Mouse (Mus musculus) neural tube, embryonic 14.5 days (tissue): Measurements from ENCODE around the gene A030014E15Rik. TPM values are rescaled to one million over a fixed set of nuclear protein-coding genes. Genes with fewer than 3 reads are reported as not detected.
"Not testable (repeated sequence)": the region's sequence is repeated elsewhere in the genome, so short reads cannot be mapped to it uniquely, and the experiment has no call there.

ENCODE experiments used
- ATAC-seq: fragments of 200-750 bp; cut with Nextera tagmentation; 2 replicates; pipeline ENCODE4 v1.8.0; 2017; ENCODE audit warnings: low read depth, mild to moderate bottlenecking, moderate TSS enrichment, moderate library complexity
- H3K27ac ChIP-seq: fragments of 300-500 bp; sonication (generic); 2 replicates; pipeline ENCODE4 v1.5.1; 2014; ENCODE audit warnings: low read depth, mild to moderate bottlenecking, control low read depth, low read length, moderate library complexity, mixed read lengths
- H3K27me3 ChIP-seq: fragments of 300-500 bp; sonication (generic); 2 replicates; pipeline ENCODE4 v1.6.1; 2014; ENCODE audit warnings: low read length; ENCODE audit not compliant: control insufficient read depth, insufficient read depth
- H3K36me3 ChIP-seq: fragments of 300-500 bp; sonication (generic); 2 replicates; pipeline ENCODE4 v1.6.1; 2014; ENCODE audit warnings: low read length, mixed read lengths; ENCODE audit not compliant: control insufficient read depth, insufficient read depth
- H3K4me1 ChIP-seq: fragments of 300-500 bp; sonication (generic); 2 replicates; pipeline ENCODE4 v1.6.1; 2014; ENCODE audit warnings: low read length; ENCODE audit not compliant: control insufficient read depth, insufficient read depth
- H3K4me2 ChIP-seq: fragments of 300-500 bp; sonication (generic); 2 replicates; pipeline ENCODE4 v1.6.1; 2014; ENCODE audit warnings: mild to moderate bottlenecking, low read depth, low read length, control low read depth
- H3K4me3 ChIP-seq: fragments of 300-500 bp; sonication (generic); 2 replicates; pipeline ENCODE4 v1.5.1; 2014; ENCODE audit warnings: low read depth, low read length, control low read depth, mixed read lengths
- H3K9ac ChIP-seq: fragments of 300-500 bp; sonication (generic); replicated peaks from 2 replicates; pipeline ENCODE4 v1.6.1; 2014; ENCODE audit warnings: low read depth, mild to moderate bottlenecking, control low read depth, low read length, mixed read lengths
- H3K9me3 ChIP-seq: fragments of 300-500 bp; sonication (generic); 2 replicates; pipeline ENCODE4 v1.6.1; 2016; ENCODE audit warnings: low read length; ENCODE audit not compliant: control insufficient read depth
- WGBS: fragments of 180-500 bp; shearing (Covaris S2); extraction: QIAGEN DNeasy Blood & Tissue Kit; methylation state at CpG from one replicate; pipeline ENCODE4 v1.1.7; 2014; 5-methylcytosine and 5-hydroxymethylcytosine counted together
- polyA plus RNA-seq: library from polyadenylated mRNA; unstranded; fragments of >200 nt; fragmentation: Nextera tagmentation; extraction: Ambion mirVana; gene quantifications from 2 replicates; pipeline ENCODE4 v1.2.1, GENCODE M21; 2014

A030014E15Rik gene
- polyA plus RNA-seq, 1 experiment from 2014 or later, result not detected

GRCm38 (mm10) chr1:82930558-82930957 is 5.8 kb downstream of the A030014E15Rik start:
- H3K4me2 ChIP-seq, H3K4me3 ChIP-seq, H3K4me1 ChIP-seq, H3K9ac ChIP-seq, H3K27me3 ChIP-seq, ATAC-seq, H3K36me3 ChIP-seq, H3K27ac ChIP-seq, H3K9me3 ChIP-seq: not testable (repeated sequence)
- WGBS, result 98% methylated on average over 2 of the region's 3 CpGs

- H3K9me3 ChIP-seq, H3K4me1 ChIP-seq, H3K4me3 ChIP-seq, H3K36me3 ChIP-seq, ATAC-seq, H3K27me3 ChIP-seq, H3K9ac ChIP-seq, H3K4me2 ChIP-seq, H3K27ac ChIP-seq: not testable (repeated sequence)
- no CpG with 5 or more reads among the region's 6 CpGs for WGBS
Measured at GRCm38 (mm10) chr1:82931326-82931725, 6.6 kb downstream of the A030014E15Rik start, which contains the start of gene Gm6217. Gene Gm6217 (minus strand): TSS chr1:82931399.

GRCm38 (mm10) chr1:82938666-82939065 is 13.9 kb downstream of the A030014E15Rik start:
- H3K4me1 ChIP-seq, result no peaks in the 10 kb centered on the region
- ATAC-seq, result no peak
- H3K4me2 ChIP-seq, result no peak overlapping the region
- H3K4me3 ChIP-seq, result no peak overlapping the region
- no peaks in the 10 kb centered on the region for H3K36me3 ChIP-seq
- H3K9me3 ChIP-seq, result no peaks in the 10 kb centered on the region
- H3K27ac ChIP-seq, result no peak overlapping the region
- 91% methylated on average over 5 of the region's 5 CpGs for WGBS
- H3K9ac ChIP-seq, result no peak overlapping the region
- no peaks in the 10 kb centered on the region for H3K27me3 ChIP-seq

GRCm38 (mm10) chr1:82942505-82942904 is 17.8 kb downstream of the A030014E15Rik start:
- H3K4me3 ChIP-seq, H3K9ac ChIP-seq, ATAC-seq, H3K27me3 ChIP-seq, H3K9me3 ChIP-seq, H3K4me2 ChIP-seq, H3K4me1 ChIP-seq, H3K27ac ChIP-seq, H3K36me3 ChIP-seq: not testable (repeated sequence)
- WGBS, result 93% methylated on average over 1 of the region's 2 CpGs

- not testable (repeated sequence) for H3K27me3 ChIP-seq, ATAC-seq, H3K4me2 ChIP-seq, H3K9me3 ChIP-seq, H3K36me3 ChIP-seq, H3K4me3 ChIP-seq, H3K4me1 ChIP-seq, H3K27ac ChIP-seq, H3K9ac ChIP-seq
- no CpG with 5 or more reads among the region's 6 CpGs for WGBS
Measured at GRCm38 (mm10) chr1:82943295-82943694, 18.6 kb downstream of the A030014E15Rik start, which contains the start of gene A030003K21Rik. Gene A030003K21Rik (minus strand): TSS chr1:82943388.

- not testable (repeated sequence) for H3K4me3 ChIP-seq, H3K4me1 ChIP-seq, H3K9ac ChIP-seq, H3K27ac ChIP-seq, ATAC-seq, H3K27me3 ChIP-seq, H3K4me2 ChIP-seq, H3K9me3 ChIP-seq, H3K36me3 ChIP-seq
- 100% methylated on average over 1 of the region's 2 CpGs for WGBS
Measured at GRCm38 (mm10) chr1:82946029-82946428, 21.3 kb downstream of the A030014E15Rik start.

GRCm38 (mm10) chr1:82948601-82949000 is 23.9 kb downstream of the A030014E15Rik start:
- no peak for ATAC-seq
- Histone ChIP-seq H3K36me3 (no peaks in the 10 kb centered on the region), H3K4me1 (no peaks in the 10 kb centered on the region), H3K9me3 (no peaks in the 10 kb centered on the region), H3K4me3 (no peak overlapping the region), H3K27ac (no peak overlapping the region), H3K4me2 (no peak overlapping the region), H3K9ac (no peak overlapping the region), H3K27me3 (no peaks in the 10 kb centered on the region)
- 87% methylated on average over 2 of the region's 2 CpGs for WGBS

GRCm38 (mm10) chr1:82955913-82956312 is 31.2 kb downstream of the A030014E15Rik start, which contains the start of gene Gm7544:
Gene Gm7544 (minus strand): TSS chr1:82956013.
- not testable (repeated sequence) for H3K9ac ChIP-seq, H3K36me3 ChIP-seq, H3K27me3 ChIP-seq, H3K4me1 ChIP-seq, ATAC-seq, H3K27ac ChIP-seq, H3K4me2 ChIP-seq, H3K9me3 ChIP-seq, H3K4me3 ChIP-seq

GRCm38 (mm10) chr1:82959870-82960385 is 35.2 kb downstream of the A030014E15Rik start, which contains the start of gene Gm47955:
Gene Gm47955 (plus strand): TSS chr1:82960286.
- no peak within 1 kb of the TSS for H3K4me2 ChIP-seq
- no peaks in the 10 kb centered on the region for H3K4me1 ChIP-seq
- H3K36me3 ChIP-seq, result no peaks in the 10 kb centered on the region
- H3K9me3 ChIP-seq, result no peaks in the 10 kb centered on the region
- 95% methylated on average over 11 of the region's 11 CpGs for WGBS
- no peaks in the 10 kb centered on the region for H3K27me3 ChIP-seq
- H3K9ac ChIP-seq, result no peak within 1 kb of the TSS
- H3K27ac ChIP-seq, result no peak within 1 kb of the TSS
- no peak within 1 kb of the TSS for H3K4me3 ChIP-seq
- no peak for ATAC-seq
